Mouse (Mus musculus): ENCODE results near the gene Scamp3.
"Not testable (repeated sequence)": the region's sequence is repeated elsewhere in the genome, so short reads cannot be mapped to it uniquely, and the experiment has no call there.

DNA sequence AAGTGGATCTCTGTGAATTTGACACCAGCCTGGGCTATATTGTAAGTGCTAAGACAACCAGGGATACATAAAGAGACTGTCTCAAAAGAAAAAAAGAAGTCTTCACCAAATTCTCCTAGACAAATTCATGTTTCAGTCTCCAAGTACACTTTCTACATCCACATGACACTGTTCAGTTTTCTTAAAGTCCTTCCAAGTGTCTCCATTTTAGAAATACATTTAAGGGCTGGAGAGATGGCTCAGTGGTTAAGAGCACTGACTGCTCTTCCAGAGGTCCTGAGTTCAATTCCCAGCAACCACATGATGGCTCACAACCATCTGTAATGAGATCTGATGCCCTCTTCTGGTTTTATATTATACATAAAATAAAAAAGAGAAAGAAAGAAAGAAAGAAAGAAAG, 16.1 kb upstream of the Scamp3 start:
- not testable (repeated sequence) for TF ChIP-seq CTCF (IDR thresholded peaks at IDR 0.05; ENCODE audit: extremely low read depth, insufficient read length, insufficient replicate concordance, low read depth, low read length); POLR2A (IDR thresholded peaks at IDR 0.05; ENCODE audit: low read depth, low read length)
